Mouse (Mus musculus): ENCODE results near the gene Dad1. TPM values are rescaled to one million over a fixed set of nuclear protein-coding genes. Genes with fewer than 3 reads are reported as not detected.
A peak's percentile ranks its signal among the peaks of the same experiment; 100 is the strongest.

The Dad1 gene
- polyA plus RNA-seq, 1 experiment from 2014 or later = 398 TPM

- ATAC-seq (ENCODE audit: borderline replicate concordance, extremely low read depth, low FRiP score, low TSS enrichment) = no peak
- WGBS = 78% methylated on average over 8 of the region's 8 CpGs
- peaks cover 22% of the 10 kb centered on the region for H3K4me1 ChIP-seq
- no peaks in the 10 kb centered on the region for H3K36me3 ChIP-seq
- H3K9ac ChIP-seq = no peak overlapping the region
- no peaks in the 10 kb centered on the region for H3K27me3 ChIP-seq
- H3K4me3 ChIP-seq = no peak overlapping the region
- no peak overlapping the region for H3K4me2 ChIP-seq
- no peaks in the 10 kb centered on the region for H3K9me3 ChIP-seq
- H3K27ac ChIP-seq = no peak overlapping the region
These were observed 31.6 kb downstream of the Dad1 start for GRCm38 (mm10) chr14:54222289-54222727.

DNA sequence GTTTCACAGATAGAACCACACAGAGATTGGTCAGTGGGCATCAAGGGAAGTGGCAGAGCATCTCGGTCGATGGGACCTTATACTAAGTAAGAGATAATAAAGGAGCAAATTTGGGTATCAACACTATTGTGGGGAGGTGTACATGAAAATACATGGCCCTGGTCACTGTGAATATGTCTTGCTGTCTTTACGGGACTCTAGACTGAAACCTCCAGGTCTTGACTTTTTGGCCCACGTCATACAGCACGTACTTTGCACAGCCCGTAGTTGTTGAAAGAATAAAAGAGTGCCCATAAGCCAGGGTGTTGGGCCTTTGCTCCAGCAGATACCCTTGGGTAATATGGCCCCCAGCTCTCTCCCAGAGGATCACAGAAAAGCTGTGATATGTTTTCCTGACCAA lies 32.3 kb downstream of the Dad1 start:
- Histone ChIP-seq H3K4me3 (no peak overlapping the region), H3K9me3 (no peaks in the 10 kb centered on the region), H3K9ac (no peak overlapping the region), H3K27ac (no peak overlapping the region), H3K4me2 (no peak overlapping the region), H3K27me3 (no peaks in the 10 kb centered on the region), H3K36me3 (no peaks in the 10 kb centered on the region), H3K4me1 (peaks cover 15% of the 10 kb centered on the region)
- WGBS = 91% methylated on average over 6 of the region's 6 CpGs
- no peak for ATAC-seq (ENCODE audit: borderline replicate concordance, extremely low read depth, low FRiP score, low TSS enrichment)

- Histone ChIP-seq H3K36me3 (no peaks in the 10 kb centered on the region), H3K27ac (no peak overlapping the region), H3K9ac (no peak overlapping the region), H3K9me3 (no peaks in the 10 kb centered on the region), H3K4me2 (no peak overlapping the region), H3K4me1 (peaks cover 13% of the 10 kb centered on the region), H3K4me3 (no peak overlapping the region), H3K27me3 (no peaks in the 10 kb centered on the region)
- ATAC-seq (ENCODE audit: borderline replicate concordance, extremely low read depth, low FRiP score, low TSS enrichment) = no peak
- 69% methylated on average over 8 of the region's 8 CpGs for WGBS
These were observed 33.0 kb downstream of the Dad1 start for GRCm38 (mm10) chr14:54220726-54221494.

GRCm38 (mm10) chr14:54219849-54220248 lies 34.1 kb downstream of the Dad1 start:
- WGBS = 52% methylated on average over 7 of the region's 7 CpGs

GRCm38 (mm10) chr14:54219256-54219655 lies 34.6 kb downstream of the Dad1 start:
- no peaks in the 10 kb centered on the region for H3K36me3 ChIP-seq
- H3K9ac ChIP-seq = no peak overlapping the region
- H3K4me1 ChIP-seq = peaks cover 11% of the 10 kb centered on the region; the same call in 1 of the 2 replicates
- no peak overlapping the region for H3K4me3 ChIP-seq
- WGBS = 45% methylated on average over 8 of the region's 8 CpGs
- H3K4me2 ChIP-seq = no peak overlapping the region
- no peak overlapping the region for H3K27ac ChIP-seq
- no peaks in the 10 kb centered on the region for H3K9me3 ChIP-seq
- H3K27me3 ChIP-seq = no peaks in the 10 kb centered on the region
- ATAC-seq (ENCODE audit: borderline replicate concordance, extremely low read depth, low FRiP score, low TSS enrichment) = no peak

More at GRCm38 (mm10) chr14:54219849-54220248, 34.1 kb downstream of the Dad1 start:
- H3K27ac ChIP-seq = no peak overlapping the region
- peaks cover 11% of the 10 kb centered on the region; the same call in 1 of the 2 replicates for H3K4me1 ChIP-seq
- H3K36me3 ChIP-seq = no peaks in the 10 kb centered on the region
- H3K9ac ChIP-seq = no peak overlapping the region
- H3K9me3 ChIP-seq = no peaks in the 10 kb centered on the region
- H3K4me3 ChIP-seq = no peak overlapping the region
- H3K27me3 ChIP-seq = no peaks in the 10 kb centered on the region
- no peak for ATAC-seq (ENCODE audit: borderline replicate concordance, extremely low read depth, low FRiP score, low TSS enrichment)
- no peak overlapping the region for H3K4me2 ChIP-seq

DNA sequence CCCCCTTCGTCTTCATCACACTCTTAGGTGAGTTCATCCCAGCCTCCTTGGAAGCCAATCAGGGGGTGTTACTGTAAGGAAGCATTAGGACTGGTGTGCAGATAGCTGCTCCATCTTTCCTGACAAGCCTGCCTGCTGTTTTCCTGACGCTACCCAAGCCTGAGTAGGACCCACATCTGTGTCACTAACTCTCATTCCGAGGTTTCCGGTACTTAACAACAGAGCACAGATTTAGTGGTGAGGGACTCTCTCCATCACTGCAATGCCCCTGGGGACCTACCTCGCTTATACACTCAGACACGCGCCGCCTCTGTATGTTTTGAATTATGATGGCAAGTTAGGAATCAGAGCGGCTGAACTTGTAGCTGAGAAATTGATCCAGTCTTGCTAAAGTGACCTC lies 35.2 kb downstream of the Dad1 start:
- Histone ChIP-seq H3K27ac (no peak overlapping the region), H3K4me2 (no peak overlapping the region), H3K4me1 (peaks cover 11% of the 10 kb centered on the region; the same call in 1 of the 2 replicates), H3K36me3 (no peaks in the 10 kb centered on the region), H3K27me3 (no peaks in the 10 kb centered on the region), H3K4me3 (no peak overlapping the region), H3K9ac (no peak overlapping the region), H3K9me3 (no peaks in the 10 kb centered on the region)
- no peak for ATAC-seq (ENCODE audit: borderline replicate concordance, extremely low read depth, low FRiP score, low TSS enrichment)
- WGBS = 54% methylated on average over 9 of the region's 9 CpGs

- Histone ChIP-seq H3K27me3 (no peaks in the 10 kb centered on the region), H3K9ac (no peak overlapping the region), H3K4me3 (no peak overlapping the region), H3K36me3 (no peaks in the 10 kb centered on the region), H3K9me3 (no peaks in the 10 kb centered on the region), H3K27ac (no peak overlapping the region), H3K4me2 (no peak overlapping the region), H3K4me1 (peaks cover 11% of the 10 kb centered on the region; the same call in 1 of the 2 replicates)
- ATAC-seq (ENCODE audit: borderline replicate concordance, extremely low read depth, low FRiP score, low TSS enrichment) = no peak
- WGBS = 48% methylated on average over 1 of the region's 1 CpGs
These were observed 35.7 kb downstream of the Dad1 start for GRCm38 (mm10) chr14:54218233-54218632.

DNA sequence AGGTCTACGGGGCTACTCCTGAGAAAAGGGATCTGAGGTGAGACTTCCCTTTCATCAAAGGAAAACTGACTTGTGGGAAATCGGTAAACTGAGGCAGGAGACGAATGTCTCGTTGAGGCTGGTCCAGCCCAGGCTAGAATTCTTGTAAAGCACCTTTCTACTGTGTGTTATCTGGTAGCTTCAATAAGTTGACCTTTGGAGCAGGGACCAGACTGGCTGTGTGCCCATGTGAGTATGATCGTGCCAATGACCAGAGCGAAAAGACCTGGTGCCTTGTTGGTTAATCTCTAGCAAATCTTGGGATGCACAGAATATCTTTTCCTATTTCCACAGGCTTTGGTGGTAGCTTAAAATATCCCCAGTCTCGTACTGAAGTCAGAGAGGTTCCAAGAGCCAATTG lies 37.8 kb downstream of the Dad1 start:
- Histone ChIP-seq H3K9ac (no peak overlapping the region), H3K36me3 (no peaks in the 10 kb centered on the region), H3K27ac (no peak overlapping the region), H3K9me3 (no peaks in the 10 kb centered on the region), H3K4me2 (no peak overlapping the region), H3K4me3 (no peak overlapping the region), H3K27me3 (no peaks in the 10 kb centered on the region), H3K4me1 (peaks cover 11% of the 10 kb centered on the region; the same call in 1 of the 2 replicates)
- WGBS = 80% methylated on average over 7 of the region's 7 CpGs
- no peak for ATAC-seq (ENCODE audit: borderline replicate concordance, extremely low read depth, low FRiP score, low TSS enrichment)

DNA sequence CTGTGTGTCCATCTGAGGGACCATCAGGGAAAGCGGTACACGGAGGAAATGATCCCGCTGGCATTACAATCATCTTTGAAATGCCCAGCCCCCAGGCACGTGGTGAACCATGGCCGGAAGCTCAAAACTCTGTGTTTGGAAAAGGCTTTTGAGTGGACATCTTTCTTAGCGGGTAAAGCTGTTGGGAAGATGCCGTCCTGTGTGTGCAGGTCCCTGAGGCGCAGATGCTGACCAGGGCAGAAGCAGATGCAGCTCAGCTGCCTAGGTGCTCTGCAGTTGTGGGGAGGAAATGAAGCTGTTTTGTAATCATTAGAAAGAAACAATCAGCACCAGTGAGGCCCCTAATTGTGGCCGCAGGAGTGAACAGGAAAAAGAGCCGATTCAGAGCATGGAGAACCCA lies 39.0 kb downstream of the Dad1 start:
- 50% methylated on average over 10 of the region's 10 CpGs for WGBS
- no peak for ATAC-seq (ENCODE audit: borderline replicate concordance, extremely low read depth, low FRiP score, low TSS enrichment)
- no peak overlapping the region for H3K9ac ChIP-seq

GRCm38 (mm10) chr14:54214477-54214876 lies 39.4 kb downstream of the Dad1 start:
- no peaks in the 10 kb centered on the region for H3K9me3 ChIP-seq
- H3K4me3 ChIP-seq = no peak overlapping the region
- H3K4me2 ChIP-seq = no peak overlapping the region
- peaks cover 11% of the 10 kb centered on the region; the same call in 1 of the 2 replicates for H3K4me1 ChIP-seq
- 17% methylated on average over 2 of the region's 2 CpGs for WGBS
- no peaks in the 10 kb centered on the region for H3K27me3 ChIP-seq
- peak overlapping the region; percentile 36 for H3K27ac ChIP-seq
- H3K36me3 ChIP-seq = no peaks in the 10 kb centered on the region
- no peak overlapping the region for H3K9ac ChIP-seq
- no peak for ATAC-seq (ENCODE audit: borderline replicate concordance, extremely low read depth, low FRiP score, low TSS enrichment)

More for the DNA sequence above, 39.0 kb downstream of the Dad1 start:
- Histone ChIP-seq H3K4me2 (no peak overlapping the region), H3K27me3 (no peaks in the 10 kb centered on the region), H3K4me3 (no peak overlapping the region), H3K9me3 (no peaks in the 10 kb centered on the region), H3K4me1 (peaks cover 11% of the 10 kb centered on the region; the same call in 1 of the 2 replicates), H3K36me3 (no peaks in the 10 kb centered on the region), H3K27ac (peak overlapping the region; percentile 36)

- H3K9ac ChIP-seq = no peak overlapping the region
These were observed 40.2 kb downstream of the Dad1 start for GRCm38 (mm10) chr14:54213734-54214133.

GRCm38 (mm10) chr14:54211755-54212154 lies 42.1 kb downstream of the Dad1 start:
- WGBS = 85% methylated on average over 5 of the region's 5 CpGs
- no peaks in the 10 kb centered on the region for H3K36me3 ChIP-seq
- H3K27ac ChIP-seq = no peak overlapping the region
- H3K4me1 ChIP-seq = peaks cover 20% of the 10 kb centered on the region; the same call in 1 of the 2 replicates
- no peaks in the 10 kb centered on the region for H3K9me3 ChIP-seq
- H3K4me2 ChIP-seq = no peak overlapping the region
- no peak overlapping the region for H3K9ac ChIP-seq
- no peak overlapping the region for H3K4me3 ChIP-seq
- ATAC-seq (ENCODE audit: borderline replicate concordance, extremely low read depth, low FRiP score, low TSS enrichment) = no peak
- no peaks in the 10 kb centered on the region for H3K27me3 ChIP-seq

More at GRCm38 (mm10) chr14:54213734-54214133, 40.2 kb downstream of the Dad1 start:
- H3K9me3 ChIP-seq = no peaks in the 10 kb centered on the region
- no peak overlapping the region for H3K4me3 ChIP-seq
- no peak for ATAC-seq (ENCODE audit: borderline replicate concordance, extremely low read depth, low FRiP score, low TSS enrichment)
- WGBS = 74% methylated on average over 2 of the region's 2 CpGs
- no peak overlapping the region for H3K4me2 ChIP-seq
- H3K27ac ChIP-seq = no peak overlapping the region
- H3K4me1 ChIP-seq = peaks cover 11% of the 10 kb centered on the region; the same call in 1 of the 2 replicates
- H3K27me3 ChIP-seq = no peaks in the 10 kb centered on the region
- no peaks in the 10 kb centered on the region for H3K36me3 ChIP-seq
